Mouse (Mus musculus): ENCODE measurements around the gene Plekho2. TPM values are rescaled to one million over a fixed set of nuclear protein-coding genes. Genes with fewer than 3 reads are reported as not detected.

Gene Plekho2
- total and polyA plus RNA-seq, 2 experiments: 1.4 to 5.4 TPM

- Histone ChIP-seq H3K27me3 (ENCODE audit: control insufficient read depth, insufficient read depth, low read length) (no peaks in the 10 kb centered on the region), H3K4me1 (ENCODE audit: control insufficient read depth, insufficient read depth, low read length) (no peaks in the 10 kb centered on the region), H3K36me3 (ENCODE audit: control insufficient read depth, insufficient read depth, low read length) (no peaks in the 10 kb centered on the region; the same call in 1 of the 2 replicates), H3K27ac (replicated peaks; ENCODE audit: insufficient read depth, low read depth, low read length) (no peak overlapping the region), H3K9ac (ENCODE audit: low read depth, low read length) (no peak overlapping the region), H3K79me2 (ENCODE audit: control insufficient read depth, insufficient read depth, low read length) (0 out of 2 replicates have a peak, but pooled peaks cover 3% of the 10 kb centered on the region), H3K4me3 (ENCODE audit: insufficient read depth, low read depth, low read length) (no peak overlapping the region)
- WGBS: 96% methylated on average over 2 of the region's 2 CpGs
- TF ChIP-seq CTCF (IDR thresholded peaks at IDR 0.05; ENCODE audit: low read depth, low read length) (no peak), POLR2A (IDR thresholded peaks at IDR 0.05; ENCODE audit: extremely low read depth, insufficient read depth, low read length) (no peak)
- DNase-seq (ENCODE audit: extremely low read depth, low read depth, low spot score): no peak
Measured at GRCm38 (mm10) chr9:65564698-65565097, 15.1 kb downstream of the Plekho2 start.

- no peak for TF ChIP-seq POLR2A (IDR thresholded peaks at IDR 0.05; ENCODE audit: extremely low read depth, insufficient read depth, low read length)
- no peak for TF ChIP-seq CTCF (IDR thresholded peaks at IDR 0.05; ENCODE audit: low read depth, low read length)
- 66% methylated on average over 5 of the region's 5 CpGs for WGBS
- Histone ChIP-seq H3K4me3 (ENCODE audit: insufficient read depth, low read depth, low read length) (no peak overlapping the region), H3K27ac (replicated peaks; ENCODE audit: insufficient read depth, low read depth, low read length) (no peak overlapping the region), H3K36me3 (ENCODE audit: control insufficient read depth, insufficient read depth, low read length) (no peaks in the 10 kb centered on the region; the same call in 1 of the 2 replicates), H3K4me1 (ENCODE audit: control insufficient read depth, insufficient read depth, low read length) (no peaks in the 10 kb centered on the region), H3K9ac (ENCODE audit: low read depth, low read length) (no peak overlapping the region), H3K27me3 (ENCODE audit: control insufficient read depth, insufficient read depth, low read length) (no peaks in the 10 kb centered on the region), H3K79me2 (ENCODE audit: control insufficient read depth, insufficient read depth, low read length) (0 out of 2 replicates have a peak, but pooled peaks cover under 1% of the 10 kb centered on the region)
- no peak for DNase-seq (ENCODE audit: extremely low read depth, low read depth, low spot score)
Measured at GRCm38 (mm10) chr9:65563073-65563472, 16.8 kb downstream of the Plekho2 start.

- H3K79me2 ChIP-seq (ENCODE audit: control insufficient read depth, insufficient read depth, low read length): no peaks in the 10 kb centered on the region
- peak overlapping the region; percentile 53; the same call in 1 of the 2 replicates for H3K27ac ChIP-seq (replicated peaks; ENCODE audit: insufficient read depth, low read depth, low read length)
- peak overlapping the region; percentile 25; the same call in 1 of the 2 replicates for H3K9ac ChIP-seq (ENCODE audit: low read depth, low read length)
- DNase-seq (ENCODE audit: extremely low read depth, low read depth, low spot score): peak; percentile 43
- H3K27me3 ChIP-seq (ENCODE audit: control insufficient read depth, insufficient read depth, low read length): no peaks in the 10 kb centered on the region
- no peaks in the 10 kb centered on the region; the same call in 1 of the 2 replicates for H3K36me3 ChIP-seq (ENCODE audit: control insufficient read depth, insufficient read depth, low read length)
- WGBS: 75% methylated on average over 4 of the region's 4 CpGs
- TF ChIP-seq CTCF (IDR thresholded peaks at IDR 0.05; ENCODE audit: low read depth, low read length) (no peak), POLR2A (IDR thresholded peaks at IDR 0.05; ENCODE audit: extremely low read depth, insufficient read depth, low read length) (no peak)
- H3K4me1 ChIP-seq (ENCODE audit: control insufficient read depth, insufficient read depth, low read length): no peaks in the 10 kb centered on the region
- no peak overlapping the region for H3K4me3 ChIP-seq (ENCODE audit: insufficient read depth, low read depth, low read length)
Measured at GRCm38 (mm10) chr9:65562081-65562506, 17.7 kb downstream of the Plekho2 start.

GRCm38 (mm10) chr9:65561016-65561415, 18.8 kb downstream of the Plekho2 start:
- Histone ChIP-seq H3K9ac (ENCODE audit: low read depth, low read length) (no peak overlapping the region), H3K4me1 (ENCODE audit: control insufficient read depth, insufficient read depth, low read length) (no peaks in the 10 kb centered on the region), H3K4me3 (ENCODE audit: insufficient read depth, low read depth, low read length) (no peak overlapping the region), H3K79me2 (ENCODE audit: control insufficient read depth, insufficient read depth, low read length) (no peaks in the 10 kb centered on the region), H3K27me3 (ENCODE audit: control insufficient read depth, insufficient read depth, low read length) (no peaks in the 10 kb centered on the region), H3K36me3 (ENCODE audit: control insufficient read depth, insufficient read depth, low read length) (no peaks in the 10 kb centered on the region; the same call in 1 of the 2 replicates), H3K27ac (replicated peaks; ENCODE audit: insufficient read depth, low read depth, low read length) (0 out of 2 replicates have a peak overlapping the region, but pooled peaks have one; percentile 1)
- no peak for DNase-seq (ENCODE audit: extremely low read depth, low read depth, low spot score)
- WGBS: 82% methylated on average over 4 of the region's 4 CpGs
- TF ChIP-seq POLR2A (IDR thresholded peaks at IDR 0.05; ENCODE audit: extremely low read depth, insufficient read depth, low read length) (no peak), CTCF (IDR thresholded peaks at IDR 0.05; ENCODE audit: low read depth, low read length) (no peak)

GRCm38 (mm10) chr9:65558806-65559205, 21.0 kb downstream of the Plekho2 start:
- WGBS: 96% methylated on average over 6 of the region's 6 CpGs
- Histone ChIP-seq H3K27ac (replicated peaks; ENCODE audit: insufficient read depth, low read depth, low read length) (no peak overlapping the region), H3K36me3 (ENCODE audit: control insufficient read depth, insufficient read depth, low read length) (no peaks in the 10 kb centered on the region), H3K4me1 (ENCODE audit: control insufficient read depth, insufficient read depth, low read length) (no peaks in the 10 kb centered on the region; the same call in 1 of the 2 replicates), H3K27me3 (ENCODE audit: control insufficient read depth, insufficient read depth, low read length) (no peaks in the 10 kb centered on the region), H3K9ac (ENCODE audit: low read depth, low read length) (no peak overlapping the region), H3K4me3 (ENCODE audit: insufficient read depth, low read depth, low read length) (no peak overlapping the region), H3K79me2 (ENCODE audit: control insufficient read depth, insufficient read depth, low read length) (no peaks in the 10 kb centered on the region)
- no peak for DNase-seq (ENCODE audit: extremely low read depth, low read depth, low spot score)
- TF ChIP-seq POLR2A (IDR thresholded peaks at IDR 0.05; ENCODE audit: extremely low read depth, insufficient read depth, low read length): no peak

- Histone ChIP-seq H3K79me2 (ENCODE audit: control insufficient read depth, insufficient read depth, low read length) (no peaks in the 10 kb centered on the region), H3K4me3 (ENCODE audit: insufficient read depth, low read depth, low read length) (no peak overlapping the region), H3K36me3 (ENCODE audit: control insufficient read depth, insufficient read depth, low read length) (no peaks in the 10 kb centered on the region), H3K27ac (replicated peaks; ENCODE audit: insufficient read depth, low read depth, low read length) (no peak overlapping the region), H3K4me1 (ENCODE audit: control insufficient read depth, insufficient read depth, low read length) (no peaks in the 10 kb centered on the region; the same call in 1 of the 2 replicates), H3K9ac (ENCODE audit: low read depth, low read length) (no peak overlapping the region), H3K27me3 (ENCODE audit: control insufficient read depth, insufficient read depth, low read length) (no peaks in the 10 kb centered on the region)
- 94% methylated on average over 5 of the region's 5 CpGs for WGBS
- no peak for DNase-seq (ENCODE audit: extremely low read depth, low read depth, low spot score)
- TF ChIP-seq POLR2A (IDR thresholded peaks at IDR 0.05; ENCODE audit: extremely low read depth, insufficient read depth, low read length) (no peak), CTCF (IDR thresholded peaks at IDR 0.05; ENCODE audit: low read depth, low read length) (no peak)
Measured at GRCm38 (mm10) chr9:65556979-65557378, 22.9 kb downstream of the Plekho2 start.

Data from liver, adult 2 months (tissue).